Mouse (Mus musculus): ENCODE measurements around the gene Otub1. TPM values are rescaled to one million over a fixed set of nuclear protein-coding genes. Genes with fewer than 3 reads are reported as not detected.

Otub1 gene
- total and polyA plus RNA-seq, 3 experiments, result 102 to 139 (median 119) TPM

- peaks cover 5 to 6% of the 10 kb centered on the region in 2 experiments; a peak in 1 of 4 replicates for H3K4me1 ChIP-seq (ENCODE audit: control insufficient read depth in 1 of 2, insufficient read depth in 2 of 2)
- no peaks in the 10 kb centered on the region for H3K36me3 ChIP-seq (replicated peaks in 1 of 2; ENCODE audit: control insufficient read depth in 1 of 2, insufficient read depth in 1 of 2, low read length in 1 of 2)
- H3K9ac ChIP-seq (ENCODE audit: insufficient read depth, low read depth), result no peak overlapping the region
- H3K79me2 ChIP-seq (replicated peaks; ENCODE audit: control insufficient read depth, extremely low read depth, insufficient read depth, poor library complexity, severe bottlenecking), result no peaks in the 10 kb centered on the region
- TF ChIP-seq POLR2AphosphoS2 (IDR thresholded peaks at IDR 0.05; ENCODE audit: low read depth, low read length) (no peak), HCFC1 (IDR thresholded peaks at IDR 0.05; ENCODE audit: low read depth, low read length) (no peak), ZKSCAN1 (IDR thresholded peaks at IDR 0.05; ENCODE audit: borderline replicate concordance, low read depth, low read length) (no peak), MAFK (IDR thresholded peaks at IDR 0.05; ENCODE audit: insufficient replicate concordance, low read length) (no peak), NELFE (IDR thresholded peaks at IDR 0.05; ENCODE audit: low read depth, low read length) (no peak), JUND (conservative IDR thresholded peaks at IDR 0.05; ENCODE audit: low read depth, low read length) (no peak), CHD1 (IDR thresholded peaks at IDR 0.05; ENCODE audit: low read depth, low read length) (no peak), EP300 (IDR thresholded peaks at IDR 0.05; ENCODE audit: low read length) (no peak), IRF4 (IDR thresholded peaks at IDR 0.05; ENCODE audit: low read depth, low read length) (no peak), ETS1 (conservative IDR thresholded peaks at IDR 0.05; ENCODE audit: low read depth, low read length) (no peak), RCOR1 (conservative IDR thresholded peaks at IDR 0.05; ENCODE audit: low read depth, low read length) (no peak), MXI1 (IDR thresholded peaks at IDR 0.05; ENCODE audit: low read depth, low read length) (no peak), SIN3A (IDR thresholded peaks at IDR 0.05; ENCODE audit: low read length) (no peak), JUN (IDR thresholded peaks at IDR 0.05; ENCODE audit: insufficient read depth, low read depth, low read length) (no peak)
- peaks cover 86% of the 10 kb centered on the region for H3K27me3 ChIP-seq (replicated peaks)
- no peak overlapping the region for H3K4me2 ChIP-seq (ENCODE audit: insufficient read depth, low read depth, poor library complexity, severe bottlenecking)
- in situ Hi-C loops (cut with MboI; ENCODE audit: low pct_ligation_motif_present, low pct_unique_long_range_greater_than_20kb, low sequenced_read_pairs) (no loop called here), dilution Hi-C loops (cut with MboI; ENCODE audit: extremely low pct_ligation_motif_present, extremely low pct_unique_long_range_greater_than_20kb, low sequenced_read_pairs) (no loop called here)
- no peak overlapping the region for H3K4me3 ChIP-seq (replicated peaks in 1 of 3; ENCODE audit: low read depth in 2 of 3, low read length in 2 of 3, poor library complexity in 1 of 3)
- H3K27ac ChIP-seq (ENCODE audit: insufficient read depth, low read depth), result no peak overlapping the region
- DNase-seq (ENCODE audit: extremely low read depth), result no peak
- no peaks in the 10 kb centered on the region for H3K9me3 ChIP-seq (replicated peaks; ENCODE audit: low read length)
Measured at GRCm38 (mm10) chr19:7185059-7185458, 21.1 kb downstream of the Otub1 start.

- Histone ChIP-seq H3K9ac (ENCODE audit: insufficient read depth, low read depth) (no peak overlapping the region), H3K36me3 (replicated peaks in 1 of 2; ENCODE audit: control insufficient read depth in 1 of 2, insufficient read depth in 1 of 2, low read length in 1 of 2) (no peaks in the 10 kb centered on the region), H3K9me3 (replicated peaks; ENCODE audit: low read length) (no peaks in the 10 kb centered on the region), H3K27me3 (replicated peaks) (peaks cover 86% of the 10 kb centered on the region), H3K4me1 (ENCODE audit: control insufficient read depth in 1 of 2, insufficient read depth in 2 of 2) (peaks cover 5 to 6% of the 10 kb centered on the region in 2 experiments; a peak in 1 of 4 replicates), H3K79me2 (replicated peaks; ENCODE audit: control insufficient read depth, extremely low read depth, insufficient read depth, poor library complexity, severe bottlenecking) (no peaks in the 10 kb centered on the region), H3K27ac (ENCODE audit: insufficient read depth, low read depth) (no peak overlapping the region), H3K4me2 (ENCODE audit: insufficient read depth, low read depth, poor library complexity, severe bottlenecking) (no peak overlapping the region), H3K4me3 (replicated peaks in 1 of 3; ENCODE audit: low read depth in 2 of 3, low read length in 2 of 3, poor library complexity in 1 of 3) (no peak overlapping the region)
- dilution Hi-C loops (cut with MboI; ENCODE audit: extremely low pct_ligation_motif_present, extremely low pct_unique_long_range_greater_than_20kb, low sequenced_read_pairs) (no loop called here), in situ Hi-C loops (cut with MboI; ENCODE audit: low pct_ligation_motif_present, low pct_unique_long_range_greater_than_20kb, low sequenced_read_pairs) (no loop called here)
- DNase-seq (ENCODE audit: extremely low read depth), result no peak
- TF ChIP-seq NELFE (IDR thresholded peaks at IDR 0.05; ENCODE audit: low read depth, low read length) (no peak), ETS1 (conservative IDR thresholded peaks at IDR 0.05; ENCODE audit: low read depth, low read length) (no peak), UBTF (IDR thresholded peaks at IDR 0.05; ENCODE audit: low read depth, low read length) (no peak), USF2 (conservative IDR thresholded peaks at IDR 0.05; ENCODE audit: low read depth, low read length) (no peak), EP300 (IDR thresholded peaks at IDR 0.05; ENCODE audit: low read length) (no peak), CHD2 (IDR thresholded peaks at IDR 0.05; ENCODE audit: low read length) (no peak), E2F4 (IDR thresholded peaks at IDR 0.05; ENCODE audit: insufficient replicate concordance, low read depth, low read length) (no peak), CTCF (conservative IDR thresholded peaks at IDR 0.05 in 1 of 2, IDR thresholded peaks at IDR 0.05 in 1 of 2; ENCODE audit: low read depth in 2 of 2, low read length in 2 of 2) (no peak), USF1 (IDR thresholded peaks at IDR 0.05; ENCODE audit: low read depth, low read length) (no peak), ZC3H11A (IDR thresholded peaks at IDR 0.05; ENCODE audit: low read depth, low read length) (no peak)
Measured at GRCm38 (mm10) chr19:7183419-7183818, 22.7 kb downstream of the Otub1 start.

Data from CH12.LX (cell line).